Mouse (Mus musculus) neural tube, embryonic 13.5 days (tissue): ENCODE data around the gene Atp6v0d1. TPM values are rescaled to one million over a fixed set of nuclear protein-coding genes. Genes with fewer than 3 reads are reported as not detected.
"Not testable (repeated sequence)": the region's sequence is repeated elsewhere in the genome, so short reads cannot be mapped to it uniquely, and the experiment has no call there.

Source experiments
- ATAC-seq: fragments of 200-750 bp; cut with Nextera tagmentation; 2 replicates; pipeline ENCODE4 v1.8.0; 2017; ENCODE audit warnings: low read depth, mild to moderate bottlenecking, moderate TSS enrichment, moderate library complexity
- H3K27ac ChIP-seq: fragments of 300-500 bp; sonication (generic); replicated peaks from 2 replicates; pipeline ENCODE4 v1.5.1; 2015; ENCODE audit warnings: moderate library complexity, mild to moderate bottlenecking, inconsistent platforms
- H3K27me3 ChIP-seq: fragments of 300-500 bp; sonication (generic); 2 replicates; pipeline ENCODE4 v1.6.1; 2015; ENCODE audit warnings: mild to moderate bottlenecking, inconsistent platforms
- H3K36me3 ChIP-seq: fragments of 300-500 bp; sonication (generic); 2 replicates; pipeline ENCODE4 v1.6.1; 2015; ENCODE audit warnings: mild to moderate bottlenecking, inconsistent platforms
- H3K4me1 ChIP-seq: fragments of 300-500 bp; sonication (generic); replicated peaks from 2 replicates; pipeline ENCODE4 v1.6.1; 2015; ENCODE audit warnings: inconsistent platforms
- H3K4me2 ChIP-seq: fragments of 300-500 bp; sonication (generic); 2 replicates; pipeline ENCODE4 v1.6.1; 2015; ENCODE audit warnings: inconsistent platforms, mild to moderate bottlenecking, moderate library complexity
- H3K4me3 ChIP-seq: fragments of 300-500 bp; sonication (generic); 2 replicates; pipeline ENCODE4 v1.5.1; 2015; ENCODE audit warnings: mild to moderate bottlenecking, inconsistent platforms
- H3K9ac ChIP-seq: fragments of 300-500 bp; sonication (generic); 2 replicates; pipeline ENCODE4 v1.6.1; 2015; ENCODE audit warnings: moderate library complexity, mild to moderate bottlenecking, inconsistent platforms
- H3K9me3 ChIP-seq: fragments of 300-500 bp; sonication (generic); 2 replicates; pipeline ENCODE4 v1.6.1; 2016; ENCODE audit warnings: inconsistent platforms
- WGBS: fragments of 180-500 bp; shearing (Covaris S2); methylation state at CpG from one replicate; pipeline ENCODE4 v1.1.7; 2015; 5-methylcytosine and 5-hydroxymethylcytosine counted together
- polyA plus RNA-seq: library from polyadenylated mRNA; unstranded; fragments of >200 nt; fragmentation: Nextera tagmentation; extraction: Ambion mirVana; gene quantifications from 2 replicates; pipeline ENCODE4 v1.2.1, GENCODE M21; 2015

Atp6v0d1 gene
- polyA plus RNA-seq, 1 experiment from 2014 or later: 211 TPM

GRCm38 (mm10) chr8:105566703-105567595 lies 1.1 kb upstream of the Atp6v0d1 start:
- WGBS: 33% methylated on average over 27 of the region's 27 CpGs
- H3K27ac ChIP-seq: peak overlapping the region; percentile 88

GRCm38 (mm10) chr8:105565401-105565881 lies 406 bp downstream of the Atp6v0d1 start:
- peak overlapping the region; percentile 88 for H3K27ac ChIP-seq
- peak overlapping the region; percentile 93 for H3K4me2 ChIP-seq
- H3K9me3 ChIP-seq: no peaks in the 10 kb centered on the region
- H3K4me1 ChIP-seq: peaks cover 48% of the 10 kb centered on the region
- WGBS: under 1% methylated on average over 31 of the region's 31 CpGs
- H3K27me3 ChIP-seq: no peaks in the 10 kb centered on the region
- peak; percentile 84 for ATAC-seq
- H3K36me3 ChIP-seq: peaks cover 7% of the 10 kb centered on the region; the same call in 1 of the 2 replicates
- H3K9ac ChIP-seq: peak overlapping the region; percentile 93
- H3K4me3 ChIP-seq: peak overlapping the region; percentile 80

More at GRCm38 (mm10) chr8:105566703-105567595, 1.1 kb upstream of the Atp6v0d1 start:
- H3K36me3 ChIP-seq: peaks cover 5% of the 10 kb centered on the region; the same call in 1 of the 2 replicates
- H3K27me3 ChIP-seq: no peaks in the 10 kb centered on the region
- H3K9ac ChIP-seq: peak overlapping the region; percentile 75
- peak overlapping the region; percentile 93 for H3K4me2 ChIP-seq
- H3K9me3 ChIP-seq: no peaks in the 10 kb centered on the region
- peak; percentile 28 for ATAC-seq
- peak overlapping the region; percentile 80 for H3K4me3 ChIP-seq
- H3K4me1 ChIP-seq: peaks cover 48% of the 10 kb centered on the region

GRCm38 (mm10) chr8:105564573-105565229 lies 1.1 kb downstream of the Atp6v0d1 start:
- 88% methylated on average over 9 of the region's 9 CpGs for WGBS
- H3K27me3 ChIP-seq, H3K9me3 ChIP-seq, ATAC-seq: not testable (repeated sequence)
- Histone ChIP-seq H3K4me1 (peaks cover 48% of the 10 kb centered on the region), H3K27ac (peak overlapping the region; percentile 88), H3K9ac (peak overlapping the region; percentile 93), H3K4me3 (peak overlapping the region; percentile 80), H3K36me3 (peaks cover 13% of the 10 kb centered on the region; the same call in 1 of the 2 replicates), H3K4me2 (peak overlapping the region; percentile 93)

- Histone ChIP-seq H3K4me1 (peaks cover 48% of the 10 kb centered on the region), H3K4me3 (no peak overlapping the region), H3K9me3 (no peaks in the 10 kb centered on the region), H3K9ac (no peak overlapping the region), H3K36me3 (peaks cover 20% of the 10 kb centered on the region; the same call in 1 of the 2 replicates), H3K4me2 (no peak overlapping the region; the same call in 1 of the 2 replicates), H3K27ac (no peak overlapping the region), H3K27me3 (no peaks in the 10 kb centered on the region)
- no peak for ATAC-seq
- 81% methylated on average over 1 of the region's 1 CpGs for WGBS
These were observed 2.0 kb downstream of the Atp6v0d1 start for GRCm38 (mm10) chr8:105563871-105564270.

- Histone ChIP-seq H3K36me3 (peaks cover 27% of the 10 kb centered on the region; the same call in 1 of the 2 replicates), H3K27me3 (no peaks in the 10 kb centered on the region), H3K4me1 (peaks cover 45% of the 10 kb centered on the region), H3K9me3 (no peaks in the 10 kb centered on the region), H3K27ac (no peak overlapping the region), H3K9ac (no peak overlapping the region), H3K4me3 (no peak overlapping the region), H3K4me2 (no peak overlapping the region)
- 89% methylated on average over 3 of the region's 3 CpGs for WGBS
- no peak for ATAC-seq
These were observed 3.0 kb downstream of the Atp6v0d1 start for GRCm38 (mm10) chr8:105562863-105563262.

GRCm38 (mm10) chr8:105555230-105555629 lies 10.6 kb downstream of the Atp6v0d1 start:
- H3K27me3 ChIP-seq: no peaks in the 10 kb centered on the region
- H3K4me1 ChIP-seq: no peaks in the 10 kb centered on the region
- no peak for ATAC-seq
- no peak overlapping the region for H3K4me3 ChIP-seq
- H3K27ac ChIP-seq: no peak overlapping the region
- 53% methylated on average over 3 of the region's 3 CpGs for WGBS
- no peak overlapping the region for H3K4me2 ChIP-seq
- no peaks in the 10 kb centered on the region for H3K9me3 ChIP-seq
- no peak overlapping the region for H3K9ac ChIP-seq
- H3K36me3 ChIP-seq: peaks cover 20% of the 10 kb centered on the region; the same call in 1 of the 2 replicates

- H3K4me3 ChIP-seq: no peak overlapping the region
- H3K9me3 ChIP-seq: no peaks in the 10 kb centered on the region
- no peak overlapping the region for H3K9ac ChIP-seq
- peaks cover 12% of the 10 kb centered on the region; the same call in 1 of the 2 replicates for H3K36me3 ChIP-seq
- H3K27me3 ChIP-seq: no peaks in the 10 kb centered on the region
- no peak overlapping the region for H3K27ac ChIP-seq
- no peak for ATAC-seq
- no peaks in the 10 kb centered on the region for H3K4me1 ChIP-seq
- no peak overlapping the region for H3K4me2 ChIP-seq
These were observed 11.8 kb downstream of the Atp6v0d1 start for GRCm38 (mm10) chr8:105554087-105554486.

GRCm38 (mm10) chr8:105552824-105553223 lies 13.0 kb downstream of the Atp6v0d1 start:
- Histone ChIP-seq H3K36me3 (0 out of 2 replicates have a peak, but pooled peaks cover 2% of the 10 kb centered on the region), H3K4me3 (no peak overlapping the region), H3K27me3 (no peaks in the 10 kb centered on the region), H3K4me2 (no peak overlapping the region), H3K9me3 (no peaks in the 10 kb centered on the region), H3K27ac (no peak overlapping the region), H3K9ac (no peak overlapping the region), H3K4me1 (no peaks in the 10 kb centered on the region)
- WGBS: 85% methylated on average over 1 of the region's 1 CpGs
- ATAC-seq: no peak

- no peaks in the 10 kb centered on the region for H3K4me1 ChIP-seq
- no peaks in the 10 kb centered on the region for H3K36me3 ChIP-seq
- WGBS: 94% methylated on average over 2 of the region's 2 CpGs
- H3K9ac ChIP-seq: no peak overlapping the region
- H3K27me3 ChIP-seq: no peaks in the 10 kb centered on the region
- no peaks in the 10 kb centered on the region for H3K9me3 ChIP-seq
- H3K4me2 ChIP-seq: no peak overlapping the region
- no peak overlapping the region for H3K27ac ChIP-seq
- no peak overlapping the region for H3K4me3 ChIP-seq
- ATAC-seq: no peak
These were observed 13.8 kb downstream of the Atp6v0d1 start for GRCm38 (mm10) chr8:105552032-105552431.

- Histone ChIP-seq H3K36me3 (no peaks in the 10 kb centered on the region), H3K4me2 (no peak overlapping the region), H3K4me3 (no peak overlapping the region), H3K27ac (no peak overlapping the region), H3K9ac (no peak overlapping the region), H3K27me3 (no peaks in the 10 kb centered on the region), H3K9me3 (no peaks in the 10 kb centered on the region), H3K4me1 (peaks cover 9% of the 10 kb centered on the region)
- no peak for ATAC-seq
- WGBS: 80% methylated on average over 2 of the region's 2 CpGs
These were observed 15.8 kb downstream of the Atp6v0d1 start for GRCm38 (mm10) chr8:105550083-105550482.

- H3K27ac ChIP-seq: no peak overlapping the region
- H3K36me3 ChIP-seq: no peaks in the 10 kb centered on the region
- no peaks in the 10 kb centered on the region for H3K9me3 ChIP-seq
- no peak overlapping the region for H3K4me2 ChIP-seq
- no peak overlapping the region for H3K4me3 ChIP-seq
- peaks cover 15% of the 10 kb centered on the region for H3K4me1 ChIP-seq
- 96% methylated on average over 1 of the region's 1 CpGs for WGBS
- ATAC-seq: no peak
- H3K9ac ChIP-seq: no peak overlapping the region
- H3K27me3 ChIP-seq: no peaks in the 10 kb centered on the region
These were observed 16.3 kb downstream of the Atp6v0d1 start for GRCm38 (mm10) chr8:105549506-105549905.
